Mouse (Mus musculus) G1E (cell line): ENCODE results near the gene Cyp39a1.

ENCODE experiments used
- CTCF ChIP-seq: IDR thresholded peaks from 2 replicates; pipeline ENCODE4 v1.5.1; 2012; ENCODE audit warnings: low read depth, low read length, inconsistent platforms, mixed read lengths
- GATA1 ChIP-seq: IDR thresholded peaks from 2 replicates; pipeline ENCODE4 v1.6.1; 2012; ENCODE audit warnings: borderline replicate concordance, low read length, inconsistent platforms, mixed read lengths
- GATA2 ChIP-seq: IDR thresholded peaks from 2 replicates; pipeline ENCODE4 v1.6.1; 2012; ENCODE audit warnings: low read depth, low read length, inconsistent platforms, borderline replicate concordance
- POLR2AphosphoS5 ChIP-seq: IDR thresholded peaks from 2 replicates; pipeline ENCODE4 v1.6.1; 2012; ENCODE audit warnings: low read depth, low read length, inconsistent platforms; ENCODE audit not compliant: insufficient replicate concordance
- TAL1 ChIP-seq: conservative IDR thresholded peaks from 2 replicates; pipeline ENCODE4 v1.6.1; 2012; ENCODE audit warnings: low read depth, low read length, inconsistent platforms, mixed read lengths

- TF ChIP-seq CTCF (no peak), GATA1 (no peak), TAL1 (no peak), POLR2AphosphoS5 (no peak), GATA2 (no peak)
These were observed 47.0 kb downstream of the Cyp39a1 start for GRCm38 (mm10) chr17:43714191-43714590.
